Comparison of ENCODE assay signal across 14 mouse cellular contexts in genomic region chr15:85699452-85699851, GRCm38 (mm10). TPM values are rescaled to one million over a fixed set of nuclear protein-coding genes. Genes with fewer than 3 reads are reported as not detected.
DNase-seq lines count a peak whose midpoint lies in the region; ATAC-seq and TF ChIP-seq lines count a peak whose summit lies in the region.
"Had no signal": no experiment of that assay in that cellular context is flagged by ENCODE, and none has a peak within 500 bp of the region (broad histone marks: within the 10 kb centered on the region; RNA-seq: fewer than 3 reads in every experiment).

No protein-coding gene starts in this region.

- 82% methylated on average over 5 of the region's 5 CpGs for WGBS in forebrain, postnatal 0 days
- WGBS in forebrain, embryonic 13.5 days = 90% methylated on average over 5 of the region's 5 CpGs
- 91% methylated on average over 5 of the region's 5 CpGs for WGBS in liver, adult 2 months
- 3% methylated on average over 5 of the region's 5 CpGs for WGBS in cerebellum, adult 2 months
- 84% methylated on average over 5 of the region's 5 CpGs for WGBS in limb, embryonic 13.5 days
- 93% methylated on average over 5 of the region's 5 CpGs for WGBS in thymus, adult 2 months

- peaks cover 89% of the 10 kb centered on the region for H3K36me3 ChIP-seq in forebrain, postnatal 0 days (ENCODE audit: insufficient read depth)
- H3K36me3 ChIP-seq in forebrain, embryonic 13.5 days (ENCODE audit: poor library complexity, severe bottlenecking) = peaks cover 98% of the 10 kb centered on the region
- H3K36me3 ChIP-seq in liver, adult 2 months (ENCODE audit: control insufficient read depth, insufficient read depth, low read length) = peaks cover 34% of the 10 kb centered on the region
- H3K36me3 ChIP-seq in limb, embryonic 13.5 days = peaks cover 98% of the 10 kb centered on the region
- peaks cover 74% of the 10 kb centered on the region for H3K36me3 ChIP-seq in thymus, adult 2 months (ENCODE audit: control insufficient read depth, insufficient read depth, low read length)

- no peaks in the 10 kb centered on the region for H3K9me3 ChIP-seq in forebrain, postnatal 0 days (ENCODE audit: low read length)
- no peaks in the 10 kb centered on the region for H3K9me3 ChIP-seq in forebrain, embryonic 13.5 days (replicated peaks)
- no peaks in the 10 kb centered on the region for H3K9me3 ChIP-seq in limb, embryonic 13.5 days
- H3K9me3 ChIP-seq: G1E had no signal

- no peaks in the 10 kb centered on the region for H3K4me1 ChIP-seq in forebrain, postnatal 0 days (ENCODE audit: insufficient read depth)
- H3K4me1 ChIP-seq in forebrain, embryonic 13.5 days = peaks cover 30% of the 10 kb centered on the region
- H3K4me1 ChIP-seq in liver, adult 2 months (ENCODE audit: control insufficient read depth, insufficient read depth, low read length) = peaks cover 38% of the 10 kb centered on the region
- H3K4me1 ChIP-seq in cerebellum, adult 2 months (ENCODE audit: control insufficient read depth, insufficient read depth, low read length) = peaks cover 61% of the 10 kb centered on the region
- H3K4me1 ChIP-seq in limb, embryonic 13.5 days = no peaks in the 10 kb centered on the region
- H3K4me1 ChIP-seq in thymus, adult 2 months (replicated peaks; ENCODE audit: control insufficient read depth, insufficient read depth, low read length) = no peaks in the 10 kb centered on the region; the same call in 1 of the 2 replicates

- no peak for DNase-seq in forebrain, postnatal 0 days
- DNase-seq in liver, adult 2 months (ENCODE audit: extremely low read depth, low read depth, low spot score) = no peak
- no peak for DNase-seq in liver
- peak; percentile 88 to 94 for DNase-seq in cerebellum, adult 2 months
- no peak for DNase-seq in thymus, adult 2 months
- DNase-seq in urinary bladder, postnatal 10 days (ENCODE audit: low spot score) = no peak
- DNase-seq: B cell, adult 2 months; right cerebral cortex, adult 18-20 months; thymus, postnatal 14 days had no signal

- H3K27me3 ChIP-seq in forebrain, postnatal 0 days (ENCODE audit: insufficient read depth, low read length) = no peaks in the 10 kb centered on the region
- H3K27me3 ChIP-seq in forebrain, embryonic 13.5 days = no peaks in the 10 kb centered on the region
- no peaks in the 10 kb centered on the region for H3K27me3 ChIP-seq in liver, adult 2 months (ENCODE audit: control insufficient read depth, insufficient read depth, low read length)
- no peaks in the 10 kb centered on the region for H3K27me3 ChIP-seq in cerebellum, adult 2 months (ENCODE audit: control insufficient read depth, insufficient read depth, low read length)
- H3K27me3 ChIP-seq in limb, embryonic 13.5 days = no peaks in the 10 kb centered on the region
- no peaks in the 10 kb centered on the region for H3K27me3 ChIP-seq in thymus, adult 2 months (ENCODE audit: control insufficient read depth, insufficient read depth, low read length)

- no peak overlapping the region for H3K4me3 ChIP-seq in forebrain, postnatal 0 days (ENCODE audit: low read depth, low read length)
- no peak overlapping the region for H3K4me3 ChIP-seq in forebrain, embryonic 13.5 days
- H3K4me3 ChIP-seq in liver, adult 2 months (ENCODE audit: insufficient read depth, low read depth, low read length) = no peak overlapping the region
- no peak overlapping the region for H3K4me3 ChIP-seq in cerebellum, adult 2 months (replicated peaks; ENCODE audit: insufficient read depth, low read depth, low read length)
- no peak overlapping the region for H3K4me3 ChIP-seq in limb, embryonic 13.5 days
- no peak overlapping the region for H3K4me3 ChIP-seq in thymus, adult 2 months (ENCODE audit: control insufficient read depth, insufficient read depth, low read length)

- no peak for ATAC-seq in forebrain, postnatal 0 days
- no peak for ATAC-seq in forebrain, embryonic 13.5 days
- peak; percentile 24; the same call in 1 of the 2 replicates for ATAC-seq in limb, embryonic 13.5 days (ENCODE audit: low FRiP score, low read depth)

- H3K27ac ChIP-seq in forebrain, postnatal 0 days (ENCODE audit: low read depth, low read length) = peak overlapping the region; percentile 64; the same call in 1 of the 2 replicates
- no peak overlapping the region; the same call in 1 of the 2 replicates for H3K27ac ChIP-seq in forebrain, embryonic 13.5 days
- H3K27ac ChIP-seq in liver, adult 2 months (replicated peaks; ENCODE audit: insufficient read depth, low read depth, low read length) = 0 out of 2 replicates have a peak overlapping the region, but pooled peaks have one; percentile 1
- peak overlapping the region; percentile 90 for H3K27ac ChIP-seq in cerebellum, adult 2 months (ENCODE audit: insufficient read depth, low read length)
- H3K27ac ChIP-seq in limb, embryonic 13.5 days = no peak overlapping the region
- H3K27ac ChIP-seq in thymus, adult 2 months (ENCODE audit: control insufficient read depth, insufficient read depth, low read length) = no peak overlapping the region
- H3K27ac ChIP-seq: liver, embryonic 14.5 days; macrophage had no signal

- H3K4me2 ChIP-seq in forebrain, postnatal 0 days (ENCODE audit: low read depth) = no peak overlapping the region
- H3K4me2 ChIP-seq in forebrain, embryonic 13.5 days = no peak overlapping the region
- no peak overlapping the region for H3K4me2 ChIP-seq in limb, embryonic 13.5 days (replicated peaks)

- no peak for TF ChIP-seq POLR2A in liver, adult 2 months (IDR thresholded peaks at IDR 0.05; ENCODE audit: extremely low read depth, insufficient read depth, low read length)
- no peak for TF ChIP-seq POLR2A in cerebellum, adult 2 months (IDR thresholded peaks at IDR 0.05; ENCODE audit: borderline replicate concordance, insufficient read depth, low read length)
- no peak for TF ChIP-seq POLR2A in thymus, adult 2 months (IDR thresholded peaks at IDR 0.05; ENCODE audit: control insufficient read depth, extremely low read depth, insufficient read depth, low read length, poor library complexity)

- H3K9ac ChIP-seq in forebrain, postnatal 0 days = no peak overlapping the region; the same call in 1 of the 2 replicates
- no peak overlapping the region for H3K9ac ChIP-seq in forebrain, embryonic 13.5 days
- no peak overlapping the region for H3K9ac ChIP-seq in liver, adult 2 months (ENCODE audit: low read depth, low read length)
- no peak overlapping the region for H3K9ac ChIP-seq in limb, embryonic 13.5 days
- H3K9ac ChIP-seq: liver, embryonic 14.5 days had no signal

- no peak for TF ChIP-seq CTCF in forebrain, postnatal 0 days (IDR thresholded peaks at IDR 0.05; ENCODE audit: low read depth)
- TF ChIP-seq CTCF in liver, adult 2 months (IDR thresholded peaks at IDR 0.05; ENCODE audit: low read depth, low read length) = no peak
- no peak for TF ChIP-seq CTCF in cerebellum, adult 2 months (IDR thresholded peaks at IDR 0.05; ENCODE audit: borderline replicate concordance, insufficient read depth, low read depth, low read length)
- no peak for TF ChIP-seq CTCF in thymus, adult 2 months (IDR thresholded peaks at IDR 0.05; ENCODE audit: borderline replicate concordance, control insufficient read depth, extremely low read depth, insufficient read depth, low read length, poor library complexity)

- H3K79me2 ChIP-seq in liver, adult 2 months (ENCODE audit: control insufficient read depth, insufficient read depth, low read length) = no peaks in the 10 kb centered on the region

RNA-seq across cellular contexts. Expression of gene Ppara, which starts 35.3 kb away (rescaled TPM):
- total RNA-seq in forebrain, postnatal 0 days (2014; rRNA removed) = 0.92 and 1.7 TPM in 2 replicates
- polyA plus RNA-seq in forebrain, postnatal 0 days (2015; fragmentation: Nextera tagmentation; extraction: Ambion mirVana) = 1.9 and 2.0 TPM in 2 replicates
- polyA plus RNA-seq in forebrain, embryonic 13.5 days (2015; fragmentation: Nextera tagmentation; extraction: Ambion mirVana) = 0.44 and 0.63 TPM in 2 replicates
- 184 and 206 TPM in 2 replicates for total RNA-seq in liver, adult 2 months (2014; rRNA removed)
- 36.2 and 39.8 TPM in 2 replicates for polyA plus RNA-seq in liver, adult 2 months (2012; rRNA removed)
- 1.1 and 1.5 TPM in 2 replicates for polyA plus RNA-seq in cerebellum, adult 2 months (2012; rRNA removed)
- polyA plus RNA-seq in limb, embryonic 13.5 days (2015; fragmentation: Nextera tagmentation; extraction: Ambion mirVana) = 1.9 and 2.4 TPM in 2 replicates
- polyA plus RNA-seq in thymus, adult 2 months (2012; rRNA removed) = 1.3 and 1.9 TPM in 2 replicates
- polyA plus RNA-seq: G1E, macrophage had no signal

Comparison
In these comparisons a context has a peak if more than half of its experiments do, and no peak if none do; other contexts are left out.
1. H3K27ac ChIP-seq: peak in forebrain, postnatal 0 days (single experiment), liver, adult 2 months (single experiment) and cerebellum, adult 2 months (single experiment); none in forebrain, embryonic 13.5 days (single experiment), limb, embryonic 13.5 days (single experiment) and thymus, adult 2 months (single experiment).
2. DNase-seq: peak in cerebellum, adult 2 months (2 of 2); none in forebrain, postnatal 0 days (single experiment), liver, adult 2 months (single experiment), liver (single experiment), thymus, adult 2 months (single experiment) and urinary bladder, postnatal 10 days (single experiment).
3. RNA of gene Ppara, which starts 35.3 kb away (polyA plus RNA-seq): 36.2 to 39.8 TPM in liver, adult 2 months; 1.9 to 2.4 TPM in limb, embryonic 13.5 days, 1.9 to 2.0 TPM in forebrain, postnatal 0 days, 1.3 to 1.9 TPM in thymus, adult 2 months, 1.1 to 1.5 TPM in cerebellum, adult 2 months and 0.44 to 0.63 TPM in forebrain, embryonic 13.5 days; every median in the first group is over 10 times any median in the second.